Mouse (Mus musculus) intestine, embryonic 16.5 days (tissue): ENCODE measurements around the gene Ppp1r35. TPM values are rescaled to one million over a fixed set of nuclear protein-coding genes. Genes with fewer than 3 reads are reported as not detected.
A peak's percentile ranks its signal among the peaks of the same experiment; 100 is the strongest.

Experiments
- ATAC-seq: fragments of 200-750 bp; cut with Nextera tagmentation; 2 replicates; pipeline ENCODE4 v1.8.0; 2017; ENCODE audit warnings: moderate TSS enrichment, moderate library complexity
- H3K27ac ChIP-seq: fragments of 300-500 bp; sonication (generic); 2 replicates; pipeline ENCODE4 v1.5.1; 2014; ENCODE audit warnings: mild to moderate bottlenecking, low read length
- H3K27me3 ChIP-seq: fragments of 300-500 bp; sonication (generic); replicated peaks from 2 replicates; pipeline ENCODE4 v1.6.1; 2014; ENCODE audit warnings: low read length, control low read depth, mixed read lengths; ENCODE audit not compliant: control insufficient read depth, insufficient read depth
- H3K36me3 ChIP-seq: fragments of 300-500 bp; sonication (generic); 2 replicates; pipeline ENCODE4 v1.6.1; 2014; ENCODE audit warnings: low read length, control low read depth; ENCODE audit not compliant: control insufficient read depth, insufficient read depth
- H3K4me1 ChIP-seq: fragments of 300-500 bp; sonication (generic); 2 replicates; pipeline ENCODE4 v1.6.1; 2014; ENCODE audit warnings: low read length, control low read depth, mixed read lengths; ENCODE audit not compliant: control insufficient read depth, insufficient read depth
- H3K4me2 ChIP-seq: fragments of 300-500 bp; sonication (generic); 2 replicates; pipeline ENCODE4 v1.6.1; 2014; ENCODE audit warnings: low read depth, low read length, control low read depth
- H3K4me3 ChIP-seq: fragments of 300-500 bp; sonication (generic); 2 replicates; pipeline ENCODE4 v1.5.1; 2014; ENCODE audit warnings: mild to moderate bottlenecking, low read length
- H3K9ac ChIP-seq: fragments of 300-500 bp; sonication (generic); 2 replicates; pipeline ENCODE4 v1.6.1; 2014; ENCODE audit warnings: low read depth, low read length
- H3K9me3 ChIP-seq: fragments of 300-500 bp; sonication (generic); 2 replicates; pipeline ENCODE4 v1.6.1; 2016; ENCODE audit warnings: low read length, control low read depth; ENCODE audit not compliant: control insufficient read depth
- WGBS: fragments of 180-500 bp; shearing (Covaris S2); extraction: QIAGEN DNeasy Blood & Tissue Kit; methylation state at CpG from one replicate; pipeline ENCODE4 v1.1.7; 2014; 5-methylcytosine and 5-hydroxymethylcytosine counted together
- polyA plus RNA-seq: library from polyadenylated mRNA; unstranded; fragments of >200 nt; fragmentation: Nextera tagmentation; extraction: Ambion mirVana; gene quantifications from 2 replicates; pipeline ENCODE4 v1.2.1, GENCODE M21; 2015

The Ppp1r35 gene
- polyA plus RNA-seq, 1 experiment from 2014 or later, result 19.8 TPM

- H3K9ac ChIP-seq, result no peak overlapping the region
- ATAC-seq, result no peak
- H3K4me1 ChIP-seq, result no peaks in the 10 kb centered on the region
- no peaks in the 10 kb centered on the region for H3K9me3 ChIP-seq
- WGBS, result 89% methylated on average over 19 of the region's 19 CpGs
- no peak overlapping the region for H3K4me2 ChIP-seq
- H3K4me3 ChIP-seq, result no peak overlapping the region
- no peaks in the 10 kb centered on the region for H3K27me3 ChIP-seq
- H3K36me3 ChIP-seq, result 0 out of 2 replicates have a peak, but pooled peaks cover 10% of the 10 kb centered on the region
- no peak overlapping the region for H3K27ac ChIP-seq
These were observed 19.6 kb upstream of the Ppp1r35 start for GRCm38 (mm10) chr5:137758921-137759534.

DNA sequence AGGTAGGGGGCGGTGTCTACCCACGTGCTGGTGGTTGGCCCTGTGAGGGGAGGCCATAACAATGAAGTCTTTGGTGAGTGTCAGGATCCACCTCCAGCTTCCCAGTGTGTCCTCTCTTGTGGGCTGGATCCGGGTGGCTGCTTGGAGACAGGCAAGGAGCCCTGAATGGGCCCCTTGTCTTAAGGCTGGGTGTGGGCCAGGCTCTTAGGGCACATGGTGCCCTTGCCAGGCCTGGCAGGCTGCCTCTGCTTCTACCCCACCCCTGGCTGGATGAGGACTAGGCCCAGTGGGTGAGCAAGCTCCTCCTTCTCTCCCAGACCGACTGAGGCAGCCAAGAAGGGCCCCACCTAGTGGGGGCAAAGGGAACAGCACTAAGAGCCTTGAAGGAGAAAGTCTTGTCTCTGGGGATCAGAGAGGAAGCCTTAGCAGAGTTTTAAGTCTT, 18.7 kb upstream of the Ppp1r35 start:
- peak; percentile 80 for ATAC-seq
- 40% methylated on average over 4 of the region's 4 CpGs for WGBS
- Histone ChIP-seq H3K27ac (no peak overlapping the region), H3K4me2 (no peak overlapping the region), H3K9me3 (no peaks in the 10 kb centered on the region), H3K4me1 (no peaks in the 10 kb centered on the region), H3K9ac (no peak overlapping the region), H3K36me3 (0 out of 2 replicates have a peak, but pooled peaks cover 10% of the 10 kb centered on the region), H3K27me3 (no peaks in the 10 kb centered on the region), H3K4me3 (no peak overlapping the region)

- WGBS, result 63% methylated on average over 9 of the region's 9 CpGs
- no peak for ATAC-seq
These were observed 13.9 kb upstream of the Ppp1r35 start for GRCm38 (mm10) chr5:137764609-137765340.

GRCm38 (mm10) chr5:137766270-137766669, 12.4 kb upstream of the Ppp1r35 start:
- Histone ChIP-seq H3K4me2 (no peak overlapping the region), H3K9ac (no peak overlapping the region), H3K9me3 (no peaks in the 10 kb centered on the region), H3K4me1 (no peaks in the 10 kb centered on the region), H3K4me3 (no peak overlapping the region), H3K27ac (no peak overlapping the region), H3K36me3 (no peaks in the 10 kb centered on the region), H3K27me3 (no peaks in the 10 kb centered on the region)
- ATAC-seq, result no peak
- WGBS, result 58% methylated on average over 3 of the region's 3 CpGs

More at GRCm38 (mm10) chr5:137764609-137765340, 13.9 kb upstream of the Ppp1r35 start:
- Histone ChIP-seq H3K4me1 (no peaks in the 10 kb centered on the region), H3K27ac (no peak overlapping the region), H3K9me3 (no peaks in the 10 kb centered on the region), H3K4me3 (no peak overlapping the region), H3K9ac (no peak overlapping the region), H3K27me3 (no peaks in the 10 kb centered on the region), H3K36me3 (no peaks in the 10 kb centered on the region), H3K4me2 (no peak overlapping the region)

DNA sequence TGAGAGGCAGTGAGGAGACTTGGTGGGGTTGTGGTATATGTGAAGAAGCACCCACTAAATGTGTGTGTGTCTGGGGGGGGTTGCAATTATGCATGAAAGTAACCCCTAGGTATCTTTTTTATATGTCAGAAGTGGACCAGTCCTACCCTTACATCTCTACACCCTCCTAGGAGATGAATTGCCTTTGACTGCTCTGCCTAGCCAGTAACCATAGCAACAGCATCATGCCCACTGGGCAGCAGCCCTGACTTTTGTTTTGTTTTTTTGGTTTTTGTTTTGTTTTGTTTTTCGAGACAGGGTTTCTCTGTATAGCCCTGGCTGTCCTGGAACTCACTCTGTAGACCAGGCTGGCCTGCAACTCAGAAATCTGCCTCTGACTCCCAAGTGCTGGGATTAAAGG, 10.2 kb upstream of the Ppp1r35 start:
- 54% methylated on average over 1 of the region's 1 CpGs for WGBS

DNA sequence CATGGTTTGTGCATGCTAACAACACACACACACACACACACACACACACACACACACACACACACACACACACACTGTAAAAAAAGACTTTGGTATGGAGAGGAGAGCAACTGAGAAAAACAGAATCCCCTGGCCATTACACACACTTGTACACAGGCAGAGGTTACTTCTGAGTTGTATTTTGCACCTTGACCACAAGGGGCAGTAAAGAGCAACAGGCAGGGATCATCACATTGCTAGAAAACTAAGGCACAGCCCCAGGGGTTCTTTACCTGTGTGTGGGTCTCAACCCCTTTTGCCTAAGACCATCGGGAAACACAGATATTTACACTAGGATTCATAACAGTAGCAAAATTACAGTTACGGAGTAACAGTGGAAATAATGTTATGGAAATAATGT, 7.9 kb upstream of the Ppp1r35 start:
- Histone ChIP-seq H3K36me3 (no peaks in the 10 kb centered on the region), H3K4me1 (no peaks in the 10 kb centered on the region), H3K27me3 (no peaks in the 10 kb centered on the region), H3K4me2 (no peak overlapping the region), H3K4me3 (no peak overlapping the region), H3K27ac (no peak overlapping the region), H3K9ac (no peak overlapping the region), H3K9me3 (no peaks in the 10 kb centered on the region)
- WGBS, result 49% methylated on average over 2 of the region's 2 CpGs
- peak; percentile 40; the same call in 1 of the 2 replicates for ATAC-seq

More for the DNA sequence above, 10.2 kb upstream of the Ppp1r35 start:
- ATAC-seq, result no peak
- Histone ChIP-seq H3K9ac (no peak overlapping the region), H3K27me3 (no peaks in the 10 kb centered on the region), H3K36me3 (no peaks in the 10 kb centered on the region), H3K4me2 (no peak overlapping the region), H3K9me3 (no peaks in the 10 kb centered on the region), H3K4me3 (no peak overlapping the region), H3K27ac (no peak overlapping the region), H3K4me1 (no peaks in the 10 kb centered on the region)

GRCm38 (mm10) chr5:137772755-137773154, 5.9 kb upstream of the Ppp1r35 start:
- ATAC-seq, result no peak
- Histone ChIP-seq H3K4me3 (no peak overlapping the region), H3K4me1 (peaks cover 10% of the 10 kb centered on the region)

DNA sequence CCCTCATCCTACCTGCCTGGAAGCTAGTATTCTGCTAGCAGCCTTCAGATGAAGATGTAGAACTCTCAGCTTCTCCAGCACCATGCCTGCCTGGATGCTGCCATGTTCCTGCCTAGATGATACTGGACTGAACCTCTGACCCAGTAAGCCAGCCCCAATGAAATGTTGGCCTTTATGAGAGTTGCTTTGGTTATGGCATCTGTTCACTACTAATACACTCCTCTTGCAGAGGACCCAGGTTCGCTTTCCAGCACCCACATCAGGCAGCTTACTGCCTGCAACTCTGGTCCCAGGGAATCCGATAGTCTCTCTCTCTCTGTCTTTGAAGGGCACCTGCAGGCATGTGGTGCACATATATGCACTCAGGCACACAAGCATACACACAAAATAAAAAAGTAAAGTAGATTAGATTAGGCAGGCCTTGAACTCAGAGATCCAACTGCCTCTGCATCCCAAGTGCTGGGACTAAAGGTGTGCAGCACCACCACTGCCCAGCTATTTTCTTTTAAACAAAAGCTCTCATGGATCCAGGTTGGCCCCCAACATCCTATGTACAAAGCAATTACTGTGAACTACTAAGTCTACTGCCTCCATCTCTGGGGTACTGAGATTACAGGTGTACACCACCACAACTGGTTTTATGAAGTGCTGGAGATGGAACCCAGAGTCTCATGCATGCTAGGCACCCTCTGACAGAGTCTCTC, 2.9 kb upstream of the Ppp1r35 start:
- ATAC-seq, result no peak
- H3K27me3 ChIP-seq, result no peaks in the 10 kb centered on the region
- H3K36me3 ChIP-seq, result peaks cover 2% of the 10 kb centered on the region
- no peak overlapping the region for H3K9ac ChIP-seq
- no peak overlapping the region for H3K4me2 ChIP-seq
- no peak overlapping the region for H3K4me3 ChIP-seq
- 94% methylated on average over 2 of the region's 2 CpGs for WGBS
- no peaks in the 10 kb centered on the region for H3K9me3 ChIP-seq
- H3K27ac ChIP-seq, result peak overlapping the region; percentile 56; the same call in 1 of the 2 replicates
- peaks cover 28% of the 10 kb centered on the region for H3K4me1 ChIP-seq

More at GRCm38 (mm10) chr5:137772755-137773154, 5.9 kb upstream of the Ppp1r35 start:
- Histone ChIP-seq H3K4me2 (no peak overlapping the region), H3K9ac (no peak overlapping the region), H3K9me3 (no peaks in the 10 kb centered on the region), H3K27ac (no peak overlapping the region), H3K36me3 (no peaks in the 10 kb centered on the region), H3K27me3 (no peaks in the 10 kb centered on the region)

DNA sequence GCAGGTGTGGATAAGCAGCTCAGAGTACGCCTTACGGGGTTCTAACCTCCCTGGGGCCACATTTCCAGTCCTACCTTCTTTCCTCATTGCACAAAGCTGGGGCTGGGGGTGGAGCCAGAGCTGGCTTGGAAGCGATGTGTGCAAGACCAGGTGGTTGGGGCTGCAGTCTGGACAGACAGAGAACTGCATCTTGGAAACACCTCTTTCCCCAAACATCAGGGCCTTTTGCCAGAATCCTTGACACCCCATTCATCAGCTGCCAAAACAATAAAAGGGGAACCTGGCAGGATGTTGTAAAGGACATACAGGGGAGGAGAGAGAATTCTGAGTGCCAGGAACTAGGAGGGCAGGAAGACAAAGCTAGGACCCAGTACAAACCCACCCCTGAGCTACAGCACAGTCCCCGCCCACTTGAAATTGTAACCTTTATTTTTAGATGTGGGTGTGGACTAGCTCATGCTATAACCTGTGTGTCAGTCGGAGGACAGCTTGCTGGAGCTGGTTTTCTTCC, 2.2 kb upstream of the Ppp1r35 start:
- peak; percentile 43 for ATAC-seq
- no peak overlapping the region for H3K9ac ChIP-seq
- WGBS, result 28% methylated on average over 5 of the region's 5 CpGs
- no peaks in the 10 kb centered on the region for H3K9me3 ChIP-seq
- H3K27me3 ChIP-seq, result no peaks in the 10 kb centered on the region
- peaks cover 28% of the 10 kb centered on the region for H3K4me1 ChIP-seq
- peaks cover 4% of the 10 kb centered on the region for H3K36me3 ChIP-seq
- no peak overlapping the region for H3K4me3 ChIP-seq
- H3K27ac ChIP-seq, result peak overlapping the region; percentile 56
- no peak overlapping the region for H3K4me2 ChIP-seq
